In the genomic region with DNA sequence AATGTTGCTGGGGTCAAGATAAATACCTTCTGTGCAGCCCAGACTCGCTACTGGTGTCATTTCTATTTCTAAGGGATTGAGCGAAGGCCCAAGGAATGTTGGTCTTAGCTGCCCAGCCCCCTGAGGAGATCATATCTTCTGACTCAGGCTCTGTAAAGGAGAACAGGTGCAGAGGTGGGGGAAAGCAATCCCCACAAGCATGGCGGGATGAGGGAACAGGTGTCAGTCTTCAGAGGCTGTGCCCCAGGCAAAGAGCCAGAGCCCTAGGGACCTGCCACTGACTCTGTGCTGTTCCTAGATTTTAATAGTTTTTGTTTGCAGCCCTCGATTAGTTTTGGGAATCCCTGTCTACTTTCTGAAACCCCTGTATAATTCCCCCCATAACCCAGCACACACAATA, we compare ENCODE assay signal across 8 mouse cellular contexts. TPM values are rescaled to one million over a fixed set of nuclear protein-coding genes. Genes with fewer than 3 reads are reported as not detected.
DNase-seq lines count a peak whose midpoint lies in the region; ATAC-seq lines count a peak whose summit lies in the region.

No protein-coding gene starts in this region.

- no peak overlapping the region for H3K4me3 ChIP-seq in intestine, embryonic 16.5 days (ENCODE audit: low read length)
- H3K4me3 ChIP-seq in intestine, embryonic 15.5 days (replicated peaks) = no peak overlapping the region
- H3K4me3 ChIP-seq in embryonic facial prominence, embryonic 10.5 days = peak overlapping the region; percentile 73; the same call in 1 of the 2 replicates
- no peak overlapping the region for H3K4me3 ChIP-seq in hindbrain, embryonic 14.5 days (replicated peaks; ENCODE audit: low read length)
- H3K4me3 ChIP-seq in midbrain, embryonic 16.5 days (ENCODE audit: low read depth, low read length) = no peak overlapping the region

- ATAC-seq in intestine, embryonic 16.5 days = no peak; the same call in 1 of the 2 replicates
- ATAC-seq in intestine, embryonic 15.5 days = no peak
- ATAC-seq in hindbrain, embryonic 14.5 days (ENCODE audit: low FRiP score) = no peak
- peak; percentile 23 for ATAC-seq in midbrain, embryonic 16.5 days

- no peak overlapping the region for H3K9ac ChIP-seq in intestine, embryonic 16.5 days (ENCODE audit: low read depth, low read length)
- H3K9ac ChIP-seq in intestine, embryonic 15.5 days = no peak overlapping the region
- H3K9ac ChIP-seq in hindbrain, embryonic 14.5 days = no peak overlapping the region
- no peak overlapping the region for H3K9ac ChIP-seq in midbrain, embryonic 16.5 days (ENCODE audit: low read depth, low read length)

- intact Hi-C loops in left cerebral cortex, postnatal 10 days (cut with DNase I) = no loop called here

- H3K27me3 ChIP-seq in intestine, embryonic 16.5 days (replicated peaks; ENCODE audit: control insufficient read depth, insufficient read depth, low read length) = no peaks in the 10 kb centered on the region
- H3K27me3 ChIP-seq in intestine, embryonic 15.5 days (replicated peaks) = no peaks in the 10 kb centered on the region
- no peaks in the 10 kb centered on the region for H3K27me3 ChIP-seq in embryonic facial prominence, embryonic 10.5 days (replicated peaks; ENCODE audit: low read depth, poor library complexity, severe bottlenecking)
- H3K27me3 ChIP-seq in hindbrain, embryonic 14.5 days (ENCODE audit: control insufficient read depth, insufficient read depth, low read length) = no peaks in the 10 kb centered on the region
- H3K27me3 ChIP-seq in midbrain, embryonic 16.5 days (ENCODE audit: control insufficient read depth, insufficient read depth, low read depth, low read length) = no peaks in the 10 kb centered on the region

- WGBS in intestine, embryonic 16.5 days = 85% methylated on average over 4 of the region's 4 CpGs
- 81% methylated on average over 4 of the region's 4 CpGs for WGBS in intestine, embryonic 15.5 days
- 77% methylated on average over 4 of the region's 4 CpGs for WGBS in embryonic facial prominence, embryonic 10.5 days
- WGBS in hindbrain, embryonic 14.5 days = 80% methylated on average over 4 of the region's 4 CpGs
- 74% methylated on average over 4 of the region's 4 CpGs for WGBS in midbrain, embryonic 16.5 days

- H3K4me2 ChIP-seq in intestine, embryonic 16.5 days (ENCODE audit: low read depth, low read length) = peak overlapping the region; percentile 83; the same call in 1 of the 2 replicates
- H3K4me2 ChIP-seq in intestine, embryonic 15.5 days (replicated peaks) = no peak overlapping the region
- H3K4me2 ChIP-seq in hindbrain, embryonic 14.5 days (replicated peaks) = peak overlapping the region; percentile 81; the same call in 1 of the 2 replicates
- peak overlapping the region; percentile 90; the same call in 1 of the 2 replicates for H3K4me2 ChIP-seq in midbrain, embryonic 16.5 days (ENCODE audit: low read length)

- no peaks in the 10 kb centered on the region for H3K9me3 ChIP-seq in intestine, embryonic 16.5 days (ENCODE audit: control insufficient read depth, low read length)
- no peaks in the 10 kb centered on the region for H3K9me3 ChIP-seq in intestine, embryonic 15.5 days
- no peaks in the 10 kb centered on the region for H3K9me3 ChIP-seq in embryonic facial prominence, embryonic 10.5 days
- no peaks in the 10 kb centered on the region for H3K9me3 ChIP-seq in hindbrain, embryonic 14.5 days (ENCODE audit: control insufficient read depth, low read length)
- no peaks in the 10 kb centered on the region for H3K9me3 ChIP-seq in midbrain, embryonic 16.5 days (replicated peaks; ENCODE audit: control insufficient read depth, low read length, poor library complexity, severe bottlenecking)

- peaks cover 11% of the 10 kb centered on the region for H3K4me1 ChIP-seq in intestine, embryonic 16.5 days (ENCODE audit: control insufficient read depth, insufficient read depth, low read length)
- peaks cover 11% of the 10 kb centered on the region; the same call in 1 of the 2 replicates for H3K4me1 ChIP-seq in intestine, embryonic 15.5 days (replicated peaks)
- H3K4me1 ChIP-seq in embryonic facial prominence, embryonic 10.5 days = peaks cover 25% of the 10 kb centered on the region
- peaks cover 9% of the 10 kb centered on the region for H3K4me1 ChIP-seq in hindbrain, embryonic 14.5 days (replicated peaks; ENCODE audit: control insufficient read depth, insufficient read depth, low read length)
- peaks cover 16% of the 10 kb centered on the region for H3K4me1 ChIP-seq in midbrain, embryonic 16.5 days (ENCODE audit: control insufficient read depth, insufficient read depth, low read length)

- no peak overlapping the region for H3K27ac ChIP-seq in intestine, embryonic 16.5 days (ENCODE audit: low read length)
- no peak overlapping the region for H3K27ac ChIP-seq in intestine, embryonic 15.5 days
- H3K27ac ChIP-seq in embryonic facial prominence, embryonic 10.5 days (replicated peaks) = no peak overlapping the region
- H3K27ac ChIP-seq in hindbrain, embryonic 14.5 days = 0 out of 2 replicates have a peak overlapping the region, but pooled peaks have one; percentile 64
- H3K27ac ChIP-seq in midbrain, embryonic 16.5 days (ENCODE audit: low read length) = no peak overlapping the region

- H3K36me3 ChIP-seq in intestine, embryonic 16.5 days (ENCODE audit: control insufficient read depth, insufficient read depth, low read length) = no peaks in the 10 kb centered on the region
- no peaks in the 10 kb centered on the region for H3K36me3 ChIP-seq in intestine, embryonic 15.5 days
- no peaks in the 10 kb centered on the region for H3K36me3 ChIP-seq in embryonic facial prominence, embryonic 10.5 days (replicated peaks)
- no peaks in the 10 kb centered on the region for H3K36me3 ChIP-seq in hindbrain, embryonic 14.5 days (replicated peaks; ENCODE audit: control insufficient read depth, insufficient read depth)
- H3K36me3 ChIP-seq in midbrain, embryonic 16.5 days (ENCODE audit: control insufficient read depth, insufficient read depth, low read length) = no peaks in the 10 kb centered on the region

- DNase-seq in embryonic facial prominence, embryonic 10.5 days (ENCODE audit: low spot score) = no peak
- DNase-seq in hindbrain, embryonic 14.5 days (ENCODE audit: low spot score) = no peak
- DNase-seq in Muller cell, postnatal 12 days (ENCODE audit: inconsistent ontology term) = no peak
- DNase-seq in left cerebral cortex, postnatal 10 days (ENCODE audit: extremely low spot score in 1 of 2, low spot score in 2 of 2) = no peak
- DNase-seq in natural killer cell, adult 2 months (ENCODE audit: low spot score in 2 of 2) = no peak

RNA-seq across cellular contexts. Expression of gene Smim20, which starts 0.7 kb away (rescaled TPM):
- 121 and 130 TPM in 2 replicates for polyA plus RNA-seq in intestine, embryonic 16.5 days (2015; fragmentation: Nextera tagmentation; extraction: Ambion mirVana)
- 98.8 and 117 TPM in 2 replicates for polyA plus RNA-seq in intestine, embryonic 15.5 days (2015; fragmentation: Nextera tagmentation; extraction: Ambion mirVana)
- 53.2 and 57.7 TPM in 2 replicates for polyA plus RNA-seq in embryonic facial prominence, embryonic 10.5 days (2016; fragmentation: Nextera tagmentation; extraction: Ambion mirVana)
- polyA plus RNA-seq in hindbrain, embryonic 14.5 days (2014; fragmentation: Nextera tagmentation; extraction: Ambion mirVana) = 78.6 and 82.0 TPM in 2 replicates
- polyA plus RNA-seq in midbrain, embryonic 16.5 days (2015; fragmentation: Nextera tagmentation; extraction: Ambion mirVana) = 65.6 and 71.0 TPM in 2 replicates
- total RNA-seq in left cerebral cortex, postnatal 10 days (2021) = 10 to 100 TPM; 26.9 to 30.5 TPM

RNA-seq across cellular contexts. Expression of gene Sel1l3, which starts 52.5 kb away (rescaled TPM):
- polyA plus RNA-seq in intestine, embryonic 16.5 days (2015; fragmentation: Nextera tagmentation; extraction: Ambion mirVana) = 12.9 and 14.8 TPM in 2 replicates
- 12.2 and 13.9 TPM in 2 replicates for polyA plus RNA-seq in intestine, embryonic 15.5 days (2015; fragmentation: Nextera tagmentation; extraction: Ambion mirVana)
- 1.5 and 1.6 TPM in 2 replicates for polyA plus RNA-seq in embryonic facial prominence, embryonic 10.5 days (2016; fragmentation: Nextera tagmentation; extraction: Ambion mirVana)
- polyA plus RNA-seq in hindbrain, embryonic 14.5 days (2014; fragmentation: Nextera tagmentation; extraction: Ambion mirVana) = 7.7 and 8.2 TPM in 2 replicates
- 6.8 and 7.3 TPM in 2 replicates for polyA plus RNA-seq in midbrain, embryonic 16.5 days (2015; fragmentation: Nextera tagmentation; extraction: Ambion mirVana)
- total RNA-seq in left cerebral cortex, postnatal 10 days (2021) = 10 to 100 TPM; 67.3 to 76.5 TPM
